Mouse (Mus musculus) thymus, postnatal 25 days (tissue): ENCODE data around the gene Tgm4.

Source experiments
- DNase-seq: peaks from one replicate; pipeline ENCODE4 v3.0.0; 2022

Gene Tgm4

GRCm38 (mm10) chr9:123109188-123109587 is 74.7 kb downstream of the Tgm4 start:
- no peak for DNase-seq

- DNase-seq: no peak
Measured at GRCm38 (mm10) chr9:123111751-123112221, 77.3 kb downstream of the Tgm4 start.

- peak; percentile 86 for DNase-seq
Measured at GRCm38 (mm10) chr9:123112805-123113521, 78.4 kb downstream of the Tgm4 start, which contains the start of the genes Zdhhc3 and Exosc7. TSS of gene Zdhhc3 (minus strand) at chr9:123113205. TSS of gene Exosc7 (plus strand) at chr9:123113215.

GRCm38 (mm10) chr9:123113931-123114330 is 79.4 kb downstream of the Tgm4 start:
- no peak for DNase-seq

- no peak for DNase-seq
Measured at GRCm38 (mm10) chr9:123115566-123115965, 81.0 kb downstream of the Tgm4 start.
